Mouse (Mus musculus) kidney, postnatal 0 days (tissue): ENCODE results near the gene Olfr541. TPM values are rescaled to one million over a fixed set of nuclear protein-coding genes. Genes with fewer than 3 reads are reported as not detected.

Experiments used
- ATAC-seq: fragments of 200-750 bp; cut with Nextera tagmentation; replicated peaks from 2 replicates; pipeline ENCODE4 v1.8.0; 2017; ENCODE audit warnings: low read depth, moderate number of reproducible peaks, moderate TSS enrichment, moderate library complexity; ENCODE audit not compliant: low FRiP score
- DNase-seq: peaks from one replicate; pipeline ENCODE4 v3.0.0-alpha.2; 2016; ENCODE audit warnings: low spot score
- H3K27ac ChIP-seq: fragments of 300-500 bp; sonication (generic); 2 replicates; pipeline ENCODE4 v1.5.1; 2014; ENCODE audit warnings: mild to moderate bottlenecking
- H3K27me3 ChIP-seq: fragments of 300-500 bp; sonication (generic); 2 replicates; pipeline ENCODE4 v1.6.1; 2014; ENCODE audit warnings: low read length, mixed read lengths; ENCODE audit not compliant: insufficient read depth
- H3K36me3 ChIP-seq: fragments of 300-500 bp; sonication (generic); 2 replicates; pipeline ENCODE4 v1.6.1; 2014; ENCODE audit warnings: low read length, mixed read lengths; ENCODE audit not compliant: insufficient read depth
- H3K4me1 ChIP-seq: fragments of 300-500 bp; sonication (generic); replicated peaks from 2 replicates; pipeline ENCODE4 v1.6.1; 2014; ENCODE audit warnings: antibody characterized with exemption, low read length, mixed read lengths; ENCODE audit not compliant: insufficient read depth
- H3K4me2 ChIP-seq: fragments of 300-500 bp; sonication (generic); 2 replicates; pipeline ENCODE4 v1.6.1; 2014; ENCODE audit warnings: mild to moderate bottlenecking, low read length, moderate library complexity, mixed read lengths
- H3K4me3 ChIP-seq: fragments of 300-500 bp; sonication (generic); replicated peaks from 2 replicates; pipeline ENCODE4 v1.5.1; 2014; ENCODE audit warnings: low read depth, low read length
- H3K9ac ChIP-seq: fragments of 300-500 bp; sonication (generic); 2 replicates; pipeline ENCODE4 v1.6.1; 2014; ENCODE audit warnings: low read depth, low read length
- H3K9me3 ChIP-seq: fragments of 300-500 bp; sonication (generic); replicated peaks from 2 replicates; pipeline ENCODE4 v1.6.1; 2016; ENCODE audit warnings: low read length, inconsistent platforms, mixed read lengths
- CTCF ChIP-seq: IDR thresholded peaks from 2 replicates; pipeline ENCODE4 v1.5.1; 2016; ENCODE audit warnings: antibody characterized with exemption, low read depth, mild to moderate bottlenecking, moderate library complexity
- WGBS: fragments of 180-500 bp; shearing (Covaris S2); extraction: QIAGEN DNeasy Blood & Tissue Kit; methylation state at CpG from one replicate; pipeline ENCODE4 v1.1.7; 2014; 5-methylcytosine and 5-hydroxymethylcytosine counted together
- polyA plus RNA-seq: library from polyadenylated mRNA; unstranded; fragments of >200 nt; fragmentation: Nextera tagmentation; extraction: Ambion mirVana; gene quantifications from 2 replicates; pipeline ENCODE4 v1.2.1, GENCODE M21; 2015

Olfr541 gene
- polyA plus RNA-seq, 1 experiment from 2014 or later: not detected

DNA sequence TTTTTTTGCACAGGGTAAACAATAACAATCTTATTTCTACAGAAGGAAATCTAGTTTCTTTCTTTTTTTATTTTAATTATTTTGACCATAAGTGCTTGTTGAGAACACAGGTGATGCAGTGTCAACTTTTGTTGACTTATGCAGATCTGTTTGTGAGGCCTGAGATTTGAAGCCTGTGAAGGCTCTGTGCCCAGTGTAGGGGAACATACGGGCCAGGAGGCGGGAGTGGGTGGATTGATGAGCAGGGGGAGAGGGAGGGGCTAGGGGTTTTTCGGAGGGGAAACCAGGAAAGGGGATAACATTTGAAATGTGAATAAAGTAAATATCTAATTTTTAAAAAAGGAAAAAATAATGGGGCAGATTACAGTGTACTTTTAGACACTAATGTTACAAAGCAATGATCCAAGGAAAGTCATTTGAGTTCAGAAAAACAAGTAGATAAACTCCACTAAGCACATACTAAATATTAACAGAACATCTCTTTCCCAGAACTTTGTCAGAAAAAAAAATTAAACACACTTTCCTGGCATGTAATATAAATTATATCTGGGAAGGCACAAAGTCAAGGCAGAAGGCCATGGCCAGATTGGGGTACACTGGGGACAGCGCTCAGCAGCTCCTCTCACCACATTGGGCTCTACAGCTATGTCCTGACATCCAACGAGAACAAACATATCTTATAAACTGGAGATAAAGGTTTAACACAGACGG, 51.2 kb downstream of the Olfr541 start:
- Histone ChIP-seq H3K27ac (no peak overlapping the region), H3K36me3 (no peaks in the 10 kb centered on the region), H3K4me2 (no peak overlapping the region), H3K4me1 (no peaks in the 10 kb centered on the region), H3K9me3 (no peaks in the 10 kb centered on the region), H3K27me3 (no peaks in the 10 kb centered on the region), H3K4me3 (no peak overlapping the region), H3K9ac (no peak overlapping the region)
- TF ChIP-seq CTCF: no peak
- no peak for ATAC-seq
- 74% methylated on average over 6 of the region's 6 CpGs for WGBS
- DNase-seq: no peak

DNA sequence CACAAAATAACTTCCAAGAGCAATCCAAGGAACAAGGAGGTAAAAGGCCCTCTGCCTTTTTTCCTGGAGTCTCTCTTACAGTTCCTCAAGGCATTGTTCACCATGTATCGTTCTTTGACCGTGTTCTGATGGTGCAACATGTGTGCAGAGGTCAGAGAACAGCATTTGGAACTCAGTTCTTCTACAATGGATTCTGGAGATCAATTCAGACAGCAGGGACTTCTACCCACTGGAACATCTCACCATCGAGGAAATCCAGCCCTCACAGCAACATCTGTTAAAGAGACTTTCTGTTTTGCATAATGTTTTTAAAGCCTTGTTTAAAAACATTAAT, 51.7 kb downstream of the Olfr541 start:
- no peak for TF ChIP-seq CTCF

DNA sequence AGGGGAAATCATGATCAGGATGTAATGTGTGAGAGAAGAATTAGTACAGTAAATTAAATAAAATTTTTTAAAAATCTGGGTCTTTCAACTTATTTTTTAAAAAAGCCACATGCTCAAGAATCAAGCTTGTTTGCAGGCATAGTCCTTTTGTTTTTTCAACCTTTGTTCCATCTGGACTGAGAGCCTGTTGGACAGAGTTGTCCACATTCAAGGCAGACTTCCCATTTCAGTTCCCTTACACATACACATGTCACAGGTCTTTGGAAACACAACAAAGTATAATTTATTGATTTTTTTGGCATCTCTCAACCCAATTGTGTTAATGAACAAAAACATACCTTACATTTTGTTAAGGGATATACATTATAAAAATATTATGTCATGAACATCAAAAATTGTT, 57.5 kb downstream of the Olfr541 start:
- Histone ChIP-seq H3K4me1 (no peaks in the 10 kb centered on the region), H3K4me3 (no peak overlapping the region), H3K27ac (no peak overlapping the region), H3K27me3 (no peaks in the 10 kb centered on the region), H3K9me3 (no peaks in the 10 kb centered on the region), H3K36me3 (no peaks in the 10 kb centered on the region), H3K4me2 (no peak overlapping the region), H3K9ac (no peak overlapping the region)
- ATAC-seq: no peak
- no peak for TF ChIP-seq CTCF
- no peak for DNase-seq

More for the DNA sequence above, 51.7 kb downstream of the Olfr541 start:
- H3K4me3 ChIP-seq: no peak overlapping the region
- no peak for ATAC-seq
- H3K9me3 ChIP-seq: no peaks in the 10 kb centered on the region
- WGBS: 84% methylated on average over 3 of the region's 3 CpGs
- no peak overlapping the region for H3K9ac ChIP-seq
- no peak overlapping the region for H3K4me2 ChIP-seq
- H3K36me3 ChIP-seq: no peaks in the 10 kb centered on the region
- no peaks in the 10 kb centered on the region for H3K27me3 ChIP-seq
- no peaks in the 10 kb centered on the region for H3K4me1 ChIP-seq
- no peak overlapping the region for H3K27ac ChIP-seq
- DNase-seq: no peak

Other genes with a start within 250 kb of the Olfr541 start
- not detected in 2 replicates for gene Olfr533, start 233.9 kb upstream of the Olfr541 start, polyA plus RNA-seq
- gene Olfr535, start 213.1 kb upstream of the Olfr541 start, polyA plus RNA-seq: not detected in 2 replicates
- gene Olfr536, start 189.9 kb upstream of the Olfr541 start, polyA plus RNA-seq: not detected in 2 replicates
- gene Olfr538, start 129.4 kb upstream of the Olfr541 start, polyA plus RNA-seq: not detected in 2 replicates
- gene Olfr46, start 96.0 kb upstream of the Olfr541 start, polyA plus RNA-seq: 0.01 TPM in 1 of 2 replicates, not detected in the other
- not detected in 2 replicates for gene Olfr61, start 68.3 kb upstream of the Olfr541 start, polyA plus RNA-seq
- not detected in 2 replicates for gene Olfr53, start 50.8 kb upstream of the Olfr541 start, polyA plus RNA-seq
- not detected in 2 replicates for gene Olfr539, start 37.3 kb upstream of the Olfr541 start, polyA plus RNA-seq
- not detected in 2 replicates for gene Olfr45, start 15.3 kb upstream of the Olfr541 start, polyA plus RNA-seq
- 4.4 and 6.2 TPM in 2 replicates for gene Cyp2e1, start 66.5 kb downstream of the Olfr541 start, polyA plus RNA-seq
- not detected in 2 replicates for gene Syce1, start 90.6 kb downstream of the Olfr541 start, polyA plus RNA-seq
- gene Zfp941, start 124.9 kb downstream of the Olfr541 start, polyA plus RNA-seq: 1.2 and 1.3 TPM in 2 replicates
- 0.61 and 1.1 TPM in 2 replicates for gene Urah, start 137.8 kb downstream of the Olfr541 start, polyA plus RNA-seq
- gene Scgb1c1, start 148.3 kb downstream of the Olfr541 start, polyA plus RNA-seq: not detected in 2 replicates
- gene Odf3, start 150.5 kb downstream of the Olfr541 start, polyA plus RNA-seq: not detected in 2 replicates
- 0.18 TPM in 1 of 2 replicates, not detected in the other for gene Gm45785, start 159.1 kb downstream of the Olfr541 start, polyA plus RNA-seq
- 45.0 and 53.1 TPM in 2 replicates for gene Ric8a, start 159.7 kb downstream of the Olfr541 start, polyA plus RNA-seq
- gene Bet1l, start 160.3 kb downstream of the Olfr541 start, polyA plus RNA-seq: 48.0 and 53.9 TPM in 2 replicates
- gene Psmd13, start 184.7 kb downstream of the Olfr541 start, polyA plus RNA-seq: 198 and 219 TPM in 2 replicates
- 47.2 and 48.6 TPM in 2 replicates for gene Sirt3, start 185.0 kb downstream of the Olfr541 start, polyA plus RNA-seq
- gene Cox8b, start 203.2 kb downstream of the Olfr541 start, polyA plus RNA-seq: 0.39 and 0.47 TPM in 2 replicates
- gene Nlrp6, start 223.6 kb downstream of the Olfr541 start, polyA plus RNA-seq: 2.1 and 2.6 TPM in 2 replicates
- gene Pgghg, start 244.1 kb downstream of the Olfr541 start, polyA plus RNA-seq: 20.3 and 20.7 TPM in 2 replicates